Mouse (Mus musculus) lung, postnatal 0 days (tissue): ENCODE results near the gene Galk2. TPM values are rescaled to one million over a fixed set of nuclear protein-coding genes. Genes with fewer than 3 reads are reported as not detected.

Source experiments
- ATAC-seq: fragments of 200-750 bp; cut with Nextera tagmentation; 2 replicates; pipeline ENCODE4 v1.8.0; 2017; ENCODE audit warnings: moderate library complexity
- DNase-seq: peaks from one replicate; pipeline ENCODE4 v3.0.0-alpha.2; 2016; ENCODE audit warnings: low spot score
- H3K27ac ChIP-seq: fragments of 300-500 bp; sonication (generic); 2 replicates; pipeline ENCODE4 v1.5.1; 2014; ENCODE audit warnings: antibody characterized with exemption, mild to moderate bottlenecking, low read length, mixed read lengths
- H3K27me3 ChIP-seq: fragments of 300-500 bp; sonication (generic); replicated peaks from 2 replicates; pipeline ENCODE4 v1.6.1; 2014; ENCODE audit warnings: low read length, mixed read lengths; ENCODE audit not compliant: insufficient read depth
- H3K36me3 ChIP-seq: fragments of 300-500 bp; sonication (generic); 2 replicates; pipeline ENCODE4 v1.6.1; 2014; ENCODE audit warnings: low read length, mixed read lengths; ENCODE audit not compliant: insufficient read depth
- H3K4me1 ChIP-seq: fragments of 300-500 bp; sonication (generic); 2 replicates; pipeline ENCODE4 v1.6.1; 2014; ENCODE audit warnings: antibody characterized with exemption, low read depth, low read length, mixed read lengths; ENCODE audit not compliant: insufficient read depth
- H3K4me2 ChIP-seq: fragments of 300-500 bp; sonication (generic); replicated peaks from 2 replicates; pipeline ENCODE4 v1.6.1; 2014; ENCODE audit warnings: low read depth, mild to moderate bottlenecking, low read length, moderate library complexity, mixed read lengths
- H3K4me3 ChIP-seq: fragments of 300-500 bp; sonication (generic); 2 replicates; pipeline ENCODE4 v1.5.1; 2014; ENCODE audit warnings: low read depth, low read length
- H3K9ac ChIP-seq: fragments of 300-500 bp; sonication (generic); replicated peaks from 2 replicates; pipeline ENCODE4 v1.6.1; 2014; ENCODE audit warnings: low read depth, mild to moderate bottlenecking
- H3K9me3 ChIP-seq: fragments of 300-500 bp; sonication (generic); 2 replicates; pipeline ENCODE4 v1.6.1; 2016; ENCODE audit warnings: low read length, mixed read lengths
- CTCF ChIP-seq: IDR thresholded peaks from 2 replicates; pipeline ENCODE4 v1.5.1; 2016; ENCODE audit warnings: antibody characterized with exemption, mild to moderate bottlenecking
- EP300 ChIP-seq: IDR thresholded peaks from 2 replicates; pipeline ENCODE4 v1.6.1; 2016; ENCODE audit warnings: antibody characterized with exemption, mild to moderate bottlenecking, control low read depth
- WGBS: fragments of 180-500 bp; shearing (Covaris S2); extraction: QIAGEN DNeasy Blood & Tissue Kit; methylation state at CpG from one replicate; pipeline ENCODE4 v1.1.7; 2014; 5-methylcytosine and 5-hydroxymethylcytosine counted together
- polyA plus RNA-seq: library from polyadenylated mRNA; unstranded; fragments of >200 nt; fragmentation: Nextera tagmentation; extraction: Ambion mirVana; gene quantifications from 2 replicates; pipeline ENCODE4 v1.2.1, GENCODE M21; 2015

The Galk2 gene
- polyA plus RNA-seq, 1 experiment from 2014 or later: 27.1 TPM

GRCm38 (mm10) chr2:125906407-125907066 is 47.6 kb downstream of the Galk2 start:
- Histone ChIP-seq H3K4me3 (no peak overlapping the region), H3K9ac (no peak overlapping the region), H3K4me1 (no peaks in the 10 kb centered on the region), H3K9me3 (no peaks in the 10 kb centered on the region), H3K27ac (no peak overlapping the region), H3K27me3 (no peaks in the 10 kb centered on the region), H3K4me2 (no peak overlapping the region), H3K36me3 (no peaks in the 10 kb centered on the region)
- no peak for TF ChIP-seq CTCF
- no peak for TF ChIP-seq EP300
- 55% methylated on average over 4 of the region's 4 CpGs for WGBS
- ATAC-seq (peak; percentile 47; the same call in 1 of the 2 replicates), DNase-seq (peak; percentile 65)

- no peak overlapping the region for H3K9ac ChIP-seq
- H3K27me3 ChIP-seq: no peaks in the 10 kb centered on the region
- 78% methylated on average over 4 of the region's 4 CpGs for WGBS
- no peak overlapping the region for H3K27ac ChIP-seq
- no peaks in the 10 kb centered on the region for H3K4me1 ChIP-seq
- DNase-seq (no peak), ATAC-seq (no peak)
- no peak overlapping the region for H3K4me3 ChIP-seq
- H3K9me3 ChIP-seq: no peaks in the 10 kb centered on the region
- H3K4me2 ChIP-seq: no peak overlapping the region
- H3K36me3 ChIP-seq: no peaks in the 10 kb centered on the region
- TF ChIP-seq EP300 (no peak), CTCF (no peak)
Observed at GRCm38 (mm10) chr2:125907580-125908255, 48.8 kb downstream of the Galk2 start.

- Histone ChIP-seq H3K9ac (no peak overlapping the region), H3K27ac (no peak overlapping the region), H3K9me3 (no peaks in the 10 kb centered on the region), H3K4me3 (no peak overlapping the region), H3K4me2 (no peak overlapping the region), H3K36me3 (no peaks in the 10 kb centered on the region), H3K4me1 (no peaks in the 10 kb centered on the region), H3K27me3 (no peaks in the 10 kb centered on the region)
- no peak for TF ChIP-seq CTCF
- TF ChIP-seq EP300: no peak
- WGBS: 49% methylated on average over 1 of the region's 1 CpGs
- DNase-seq (no peak), ATAC-seq (no peak)
Observed at GRCm38 (mm10) chr2:125914167-125914566, 55.3 kb downstream of the Galk2 start.

- no peak overlapping the region for H3K4me3 ChIP-seq
- no peak overlapping the region for H3K9ac ChIP-seq
- no peak for ATAC-seq
- no peaks in the 10 kb centered on the region for H3K36me3 ChIP-seq
- H3K9me3 ChIP-seq: no peaks in the 10 kb centered on the region
- H3K4me1 ChIP-seq: no peaks in the 10 kb centered on the region
- no peak for DNase-seq
- TF ChIP-seq EP300 (no peak), CTCF (no peak)
- no peak overlapping the region for H3K4me2 ChIP-seq
- H3K27me3 ChIP-seq: no peaks in the 10 kb centered on the region
- no peak overlapping the region for H3K27ac ChIP-seq
Observed at GRCm38 (mm10) chr2:125914713-125915112, 55.8 kb downstream of the Galk2 start.

GRCm38 (mm10) chr2:125916652-125917296 is 57.9 kb downstream of the Galk2 start:
- WGBS: 45% methylated on average over 11 of the region's 11 CpGs
- Histone ChIP-seq H3K27ac (no peak overlapping the region), H3K4me1 (0 out of 2 replicates have a peak, but pooled peaks cover 3% of the 10 kb centered on the region), H3K27me3 (no peaks in the 10 kb centered on the region), H3K36me3 (no peaks in the 10 kb centered on the region), H3K9me3 (no peaks in the 10 kb centered on the region), H3K4me2 (no peak overlapping the region), H3K9ac (no peak overlapping the region), H3K4me3 (no peak overlapping the region)
- TF ChIP-seq EP300: no peak
- TF ChIP-seq CTCF: no peak
- ATAC-seq: no peak
- no peak for DNase-seq

GRCm38 (mm10) chr2:125917297-125917679 is 58.4 kb downstream of the Galk2 start:
- 81% methylated on average over 3 of the region's 3 CpGs for WGBS
- no peak overlapping the region for H3K4me3 ChIP-seq
- no peaks in the 10 kb centered on the region for H3K36me3 ChIP-seq
- no peaks in the 10 kb centered on the region for H3K9me3 ChIP-seq
- no peaks in the 10 kb centered on the region for H3K27me3 ChIP-seq
- H3K27ac ChIP-seq: no peak overlapping the region
- no peak overlapping the region for H3K4me2 ChIP-seq
- H3K9ac ChIP-seq: no peak overlapping the region
- no peak for TF ChIP-seq CTCF
- TF ChIP-seq EP300: no peak
- DNase-seq: no peak
- no peak for ATAC-seq
- 0 out of 2 replicates have a peak, but pooled peaks cover 3% of the 10 kb centered on the region for H3K4me1 ChIP-seq
